Mouse (Mus musculus): ENCODE data around the gene Erf.

Gene Erf

GRCm38 (mm10) chr7:25250141-25250972 is at the start of gene Erf:
Gene Erf, minus strand, starts transcription at chr7:25250761.
- peak; percentile 96 for DNase-seq

GRCm38 (mm10) chr7:25297454-25298325 is 47.1 kb upstream of the Erf start, which contains the start of gene Pafah1b3:
Gene Pafah1b3, minus strand, starts transcription at chr7:25297986.
- DNase-seq = peak; percentile 91

GRCm38 (mm10) chr7:25296945-25297453 is 46.4 kb upstream of the Erf start:
- DNase-seq = no peak

GRCm38 (mm10) chr7:25294960-25295722 is 44.6 kb upstream of the Erf start:
- DNase-seq = peak; percentile 4

GRCm38 (mm10) chr7:25294495-25294894 is 43.9 kb upstream of the Erf start:
- no peak for DNase-seq

- no peak for DNase-seq
These were observed 42.7 kb upstream of the Erf start for GRCm38 (mm10) chr7:25293191-25293739.

- DNase-seq = peak; percentile 15
These were observed 41.5 kb upstream of the Erf start for GRCm38 (mm10) chr7:25292107-25292506.

GRCm38 (mm10) chr7:25290911-25291310 is 40.4 kb upstream of the Erf start:
- peak; percentile 67 for DNase-seq

- DNase-seq = no peak
These were observed 39.9 kb upstream of the Erf start for GRCm38 (mm10) chr7:25290463-25290862.

GRCm38 (mm10) chr7:25289925-25290324 is 39.4 kb upstream of the Erf start:
- no peak for DNase-seq

GRCm38 (mm10) chr7:25288721-25289120 is 38.2 kb upstream of the Erf start:
- no peak for DNase-seq

GRCm38 (mm10) chr7:25288011-25288410 is 37.5 kb upstream of the Erf start:
- DNase-seq = peak; percentile 3

GRCm38 (mm10) chr7:25286989-25287388 is 36.4 kb upstream of the Erf start:
- DNase-seq = no peak

GRCm38 (mm10) chr7:25285511-25286238 is 35.1 kb upstream of the Erf start:
- peak; percentile 4 for DNase-seq

- peak; percentile 15 for DNase-seq
These were observed 34.2 kb upstream of the Erf start for GRCm38 (mm10) chr7:25284766-25285165.

GRCm38 (mm10) chr7:25284171-25284570 is 33.6 kb upstream of the Erf start:
- DNase-seq = peak; percentile 4

GRCm38 (mm10) chr7:25283637-25284036 is 33.1 kb upstream of the Erf start:
- peak; percentile 15 for DNase-seq

GRCm38 (mm10) chr7:25282731-25283211 is 32.2 kb upstream of the Erf start:
- peak; percentile 61 for DNase-seq

GRCm38 (mm10) chr7:25281734-25282601 is 31.4 kb upstream of the Erf start:
- peak; percentile 98 for DNase-seq

- no peak for DNase-seq
These were observed 30.7 kb upstream of the Erf start for GRCm38 (mm10) chr7:25281166-25281733.
